Mouse (Mus musculus): ENCODE results near the gene Cntn1.

DNA sequence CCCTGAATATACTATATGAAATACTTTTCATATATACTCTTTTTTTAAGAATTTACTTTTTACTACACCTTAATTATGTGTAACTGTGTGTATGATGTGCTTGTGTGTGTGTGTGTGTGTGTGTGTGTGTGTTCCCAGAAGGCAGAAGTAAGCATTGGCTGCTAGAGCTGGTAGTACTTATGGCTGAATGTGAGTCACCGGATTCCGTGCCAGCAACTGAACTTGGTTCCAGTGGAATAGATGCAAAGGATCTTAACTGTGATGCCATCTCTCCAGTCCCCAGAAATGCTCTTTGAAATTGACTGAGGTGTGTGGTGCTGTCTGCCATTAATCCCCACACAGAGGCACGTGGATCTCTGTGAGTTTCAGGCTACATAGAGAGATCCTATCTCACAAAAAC, 113.2 kb downstream of the Cntn1 start:
- TF ChIP-seq CTCF (IDR thresholded peaks at IDR 0.05; ENCODE audit: insufficient read depth, low read depth, low read length) (no peak), POLR2A (IDR thresholded peaks at IDR 0.05; ENCODE audit: insufficient read depth, low read depth, low read length) (no peak)

All from olfactory bulb, adult 2 months (tissue).